Mouse (Mus musculus): ENCODE measurements around the gene Tjp2. TPM values are rescaled to one million over a fixed set of nuclear protein-coding genes. Genes with fewer than 3 reads are reported as not detected.

Tjp2 gene
- polyA plus RNA-seq, 1 experiment from 2014 or later, result 31.0 TPM

GRCm38 (mm10) chr19:24259390-24260351 is 34.8 kb upstream of the Tjp2 start:
- no peak overlapping the region for H3K4me2 ChIP-seq (replicated peaks; ENCODE audit: low read depth, low read length)
- H3K27ac ChIP-seq (ENCODE audit: low read length), result no peak overlapping the region; the same call in 1 of the 2 replicates
- no peaks in the 10 kb centered on the region for H3K9me3 ChIP-seq (ENCODE audit: low read length)
- 79% methylated on average over 12 of the region's 12 CpGs for WGBS
- no peak overlapping the region for H3K4me3 ChIP-seq (ENCODE audit: low read length)
- H3K36me3 ChIP-seq (ENCODE audit: insufficient read depth, low read length), result peaks cover 16% of the 10 kb centered on the region; the same call in 1 of the 2 replicates
- H3K4me1 ChIP-seq (ENCODE audit: insufficient read depth, low read length), result no peaks in the 10 kb centered on the region
- no peaks in the 10 kb centered on the region for H3K27me3 ChIP-seq (ENCODE audit: insufficient read depth, low read length)
- ATAC-seq (ENCODE audit: low FRiP score, low TSS enrichment), result no peak
- H3K9ac ChIP-seq (replicated peaks; ENCODE audit: low read length), result no peak overlapping the region

GRCm38 (mm10) chr19:24258368-24258767 is 33.5 kb upstream of the Tjp2 start:
- Histone ChIP-seq H3K36me3 (ENCODE audit: insufficient read depth, low read length) (0 out of 2 replicates have a peak, but pooled peaks cover 11% of the 10 kb centered on the region), H3K9me3 (ENCODE audit: low read length) (no peaks in the 10 kb centered on the region), H3K4me2 (replicated peaks; ENCODE audit: low read depth, low read length) (no peak overlapping the region), H3K4me1 (ENCODE audit: insufficient read depth, low read length) (peaks cover 7% of the 10 kb centered on the region; the same call in 1 of the 2 replicates), H3K27ac (ENCODE audit: low read length) (peak overlapping the region; percentile 61), H3K4me3 (ENCODE audit: low read length) (no peak overlapping the region), H3K9ac (replicated peaks; ENCODE audit: low read length) (no peak overlapping the region), H3K27me3 (ENCODE audit: insufficient read depth, low read length) (no peaks in the 10 kb centered on the region)
- 64% methylated on average over 5 of the region's 5 CpGs for WGBS
- ATAC-seq (ENCODE audit: low FRiP score, low TSS enrichment), result no peak

GRCm38 (mm10) chr19:24257962-24258361 is 33.1 kb upstream of the Tjp2 start:
- Histone ChIP-seq H3K27ac (ENCODE audit: low read length) (peak overlapping the region; percentile 61), H3K4me2 (replicated peaks; ENCODE audit: low read depth, low read length) (no peak overlapping the region), H3K4me1 (ENCODE audit: insufficient read depth, low read length) (peaks cover 7% of the 10 kb centered on the region; the same call in 1 of the 2 replicates), H3K4me3 (ENCODE audit: low read length) (no peak overlapping the region), H3K36me3 (ENCODE audit: insufficient read depth, low read length) (0 out of 2 replicates have a peak, but pooled peaks cover 11% of the 10 kb centered on the region), H3K9me3 (ENCODE audit: low read length) (no peaks in the 10 kb centered on the region), H3K27me3 (ENCODE audit: insufficient read depth, low read length) (no peaks in the 10 kb centered on the region), H3K9ac (replicated peaks; ENCODE audit: low read length) (no peak overlapping the region)
- WGBS, result 73% methylated on average over 6 of the region's 6 CpGs
- ATAC-seq (ENCODE audit: low FRiP score, low TSS enrichment), result no peak

DNA sequence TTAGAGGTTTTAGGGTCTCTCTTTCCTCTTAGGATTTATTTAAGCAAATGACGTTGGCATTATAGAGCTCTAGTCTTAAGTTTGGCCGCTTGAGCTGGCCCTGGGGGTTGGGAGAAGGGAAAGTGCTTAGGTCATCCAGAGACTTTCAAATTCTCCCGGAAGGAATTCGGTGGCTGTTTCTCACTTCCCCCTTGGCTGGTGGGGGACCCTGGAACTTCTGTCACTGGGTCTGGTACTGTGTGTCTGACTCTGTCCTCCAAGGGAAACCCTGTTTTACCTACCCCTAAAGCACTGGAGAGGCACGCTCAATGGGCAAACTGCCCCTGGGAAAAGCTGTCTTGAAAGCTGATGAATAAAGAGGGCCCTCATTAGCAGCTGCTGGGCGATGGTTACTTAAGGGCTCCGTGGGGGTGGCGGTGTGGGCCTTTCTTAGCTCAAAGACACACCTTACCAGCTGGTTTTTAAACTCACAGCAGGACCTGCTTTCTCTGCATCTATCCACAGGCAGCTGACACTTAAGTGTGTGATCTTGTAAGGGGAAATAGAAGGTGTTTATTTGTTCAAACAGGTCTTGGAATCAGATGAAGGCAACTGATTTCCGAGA is 28.9 kb upstream of the Tjp2 start:
- H3K4me2 ChIP-seq (replicated peaks; ENCODE audit: low read depth, low read length), result no peak overlapping the region
- no peaks in the 10 kb centered on the region for H3K36me3 ChIP-seq (ENCODE audit: insufficient read depth, low read length)
- ATAC-seq (ENCODE audit: low FRiP score, low TSS enrichment), result no peak
- H3K27ac ChIP-seq (ENCODE audit: low read length), result no peak overlapping the region
- no peaks in the 10 kb centered on the region for H3K9me3 ChIP-seq (ENCODE audit: low read length)
- H3K9ac ChIP-seq (replicated peaks; ENCODE audit: low read length), result no peak overlapping the region
- H3K4me1 ChIP-seq (ENCODE audit: insufficient read depth, low read length), result peaks cover 14% of the 10 kb centered on the region; the same call in 1 of the 2 replicates
- H3K27me3 ChIP-seq (ENCODE audit: insufficient read depth, low read length), result no peaks in the 10 kb centered on the region
- H3K4me3 ChIP-seq (ENCODE audit: low read length), result no peak overlapping the region
- 28% methylated on average over 9 of the region's 9 CpGs for WGBS

- Histone ChIP-seq H3K36me3 (ENCODE audit: insufficient read depth, low read length) (no peaks in the 10 kb centered on the region), H3K4me2 (replicated peaks; ENCODE audit: low read depth, low read length) (peak overlapping the region; percentile 5; the same call in 1 of the 2 replicates), H3K4me3 (ENCODE audit: low read length) (no peak overlapping the region), H3K9me3 (ENCODE audit: low read length) (no peaks in the 10 kb centered on the region), H3K27me3 (ENCODE audit: insufficient read depth, low read length) (no peaks in the 10 kb centered on the region), H3K4me1 (ENCODE audit: insufficient read depth, low read length) (peaks cover 14% of the 10 kb centered on the region; the same call in 1 of the 2 replicates), H3K27ac (ENCODE audit: low read length) (peak overlapping the region; percentile 60), H3K9ac (replicated peaks; ENCODE audit: low read length) (no peak overlapping the region)
- peak; percentile 70; the same call in 1 of the 2 replicates for ATAC-seq (ENCODE audit: low FRiP score, low TSS enrichment)
- WGBS, result 20% methylated on average over 6 of the region's 6 CpGs
Observed at GRCm38 (mm10) chr19:24251869-24252268, 27.0 kb upstream of the Tjp2 start.

DNA sequence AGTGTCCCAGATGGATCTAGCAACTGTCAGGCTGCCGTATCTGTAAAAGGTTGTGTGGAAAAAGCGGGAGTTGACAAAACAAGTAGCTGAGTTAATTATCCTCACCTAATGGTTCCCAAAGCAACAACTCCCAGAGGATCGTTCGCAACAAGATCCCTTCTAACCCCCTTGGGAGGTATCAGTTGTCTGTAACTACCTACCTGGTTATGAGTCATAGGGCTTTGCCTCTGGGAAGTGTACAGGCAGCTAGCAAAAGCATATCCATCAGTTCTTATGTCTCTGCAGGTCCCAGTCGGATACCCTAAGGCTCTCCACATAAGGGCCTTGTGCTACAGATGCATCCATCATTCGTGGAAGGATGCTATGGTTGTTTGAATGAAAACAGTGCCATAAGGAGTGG is 18.5 kb upstream of the Tjp2 start:
- Histone ChIP-seq H3K4me1 (ENCODE audit: insufficient read depth, low read length) (peaks cover 28% of the 10 kb centered on the region), H3K4me2 (replicated peaks; ENCODE audit: low read depth, low read length) (no peak overlapping the region), H3K9me3 (ENCODE audit: low read length) (no peaks in the 10 kb centered on the region), H3K27ac (ENCODE audit: low read length) (no peak overlapping the region), H3K9ac (replicated peaks; ENCODE audit: low read length) (no peak overlapping the region), H3K4me3 (ENCODE audit: low read length) (no peak overlapping the region), H3K36me3 (ENCODE audit: insufficient read depth, low read length) (no peaks in the 10 kb centered on the region), H3K27me3 (ENCODE audit: insufficient read depth, low read length) (no peaks in the 10 kb centered on the region)
- WGBS, result 59% methylated on average over 6 of the region's 6 CpGs
- no peak for ATAC-seq (ENCODE audit: low FRiP score, low TSS enrichment)

GRCm38 (mm10) chr19:24241799-24242546 is 17.1 kb upstream of the Tjp2 start:
- WGBS, result 6% methylated on average over 14 of the region's 14 CpGs
- Histone ChIP-seq H3K36me3 (ENCODE audit: insufficient read depth, low read length) (no peaks in the 10 kb centered on the region), H3K27ac (ENCODE audit: low read length) (peak overlapping the region; percentile 25)

DNA sequence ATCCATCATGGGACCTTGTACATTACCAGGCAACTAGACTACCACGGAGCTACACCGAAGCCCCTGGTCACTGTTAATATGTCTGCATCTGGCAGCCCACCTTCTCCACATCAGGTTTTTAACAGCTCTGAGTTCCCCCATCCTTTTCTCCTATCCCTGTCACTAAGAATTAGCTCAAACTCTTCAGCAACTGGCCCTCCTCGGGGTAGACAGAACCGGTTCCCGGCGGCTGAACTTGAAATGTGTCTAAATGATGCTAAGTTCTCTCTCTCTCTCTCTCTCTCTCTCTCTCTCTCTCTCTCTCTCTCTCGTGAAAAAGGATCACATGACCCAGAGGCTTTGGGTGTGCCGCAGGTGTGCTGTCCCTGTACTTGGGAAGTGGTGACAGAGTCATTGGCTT is 16.4 kb upstream of the Tjp2 start:
- ATAC-seq (ENCODE audit: low FRiP score, low TSS enrichment), result no peak

More at GRCm38 (mm10) chr19:24241799-24242546, 17.1 kb upstream of the Tjp2 start:
- peak; percentile 88 for ATAC-seq (ENCODE audit: low FRiP score, low TSS enrichment)
- peak overlapping the region; percentile 5; the same call in 1 of the 2 replicates for H3K9ac ChIP-seq (replicated peaks; ENCODE audit: low read length)
- H3K4me2 ChIP-seq (replicated peaks; ENCODE audit: low read depth, low read length), result peak overlapping the region; percentile 15; the same call in 1 of the 2 replicates
- peaks cover 28% of the 10 kb centered on the region for H3K4me1 ChIP-seq (ENCODE audit: insufficient read depth, low read length)
- H3K4me3 ChIP-seq (ENCODE audit: low read length), result no peak overlapping the region
- H3K9me3 ChIP-seq (ENCODE audit: low read length), result no peaks in the 10 kb centered on the region
- no peaks in the 10 kb centered on the region for H3K27me3 ChIP-seq (ENCODE audit: insufficient read depth, low read length)

GRCm38 (mm10) chr19:24238011-24238410 is 13.2 kb upstream of the Tjp2 start:
- Histone ChIP-seq H3K9ac (replicated peaks; ENCODE audit: low read length) (no peak overlapping the region), H3K4me3 (ENCODE audit: low read length) (no peak overlapping the region), H3K4me2 (replicated peaks; ENCODE audit: low read depth, low read length) (no peak overlapping the region), H3K27ac (ENCODE audit: low read length) (no peak overlapping the region), H3K9me3 (ENCODE audit: low read length) (no peaks in the 10 kb centered on the region), H3K36me3 (ENCODE audit: insufficient read depth, low read length) (no peaks in the 10 kb centered on the region), H3K27me3 (ENCODE audit: insufficient read depth, low read length) (no peaks in the 10 kb centered on the region), H3K4me1 (ENCODE audit: insufficient read depth, low read length) (peaks cover 24% of the 10 kb centered on the region)
- 67% methylated on average over 4 of the region's 4 CpGs for WGBS
- no peak for ATAC-seq (ENCODE audit: low FRiP score, low TSS enrichment)

More for the DNA sequence above, 16.4 kb upstream of the Tjp2 start:
- Histone ChIP-seq H3K9ac (replicated peaks; ENCODE audit: low read length) (no peak overlapping the region), H3K27ac (ENCODE audit: low read length) (peak overlapping the region; percentile 25), H3K4me2 (replicated peaks; ENCODE audit: low read depth, low read length) (no peak overlapping the region), H3K27me3 (ENCODE audit: insufficient read depth, low read length) (no peaks in the 10 kb centered on the region), H3K36me3 (ENCODE audit: insufficient read depth, low read length) (no peaks in the 10 kb centered on the region), H3K9me3 (ENCODE audit: low read length) (no peaks in the 10 kb centered on the region), H3K4me3 (ENCODE audit: low read length) (no peak overlapping the region), H3K4me1 (ENCODE audit: insufficient read depth, low read length) (peaks cover 28% of the 10 kb centered on the region)
- 61% methylated on average over 8 of the region's 8 CpGs for WGBS
